Mouse (Mus musculus) B cell, adult 2 months (primary cell): Measurements from ENCODE around the gene Clec2e.
A peak's percentile ranks its signal among the peaks of the same experiment; 100 is the strongest.

Experiments used
- DNase-seq, 2 experiments: peaks; one replicate each; pipeline ENCODE4 v3.0.0; 2022

Gene Clec2e

GRCm38 (mm10) chr6:129056237-129056636 lies 44.5 kb downstream of the Clec2e start:
- no peak for DNase-seq

GRCm38 (mm10) chr6:129051731-129052130 lies 49.0 kb downstream of the Clec2e start:
- DNase-seq: no peak

DNA sequence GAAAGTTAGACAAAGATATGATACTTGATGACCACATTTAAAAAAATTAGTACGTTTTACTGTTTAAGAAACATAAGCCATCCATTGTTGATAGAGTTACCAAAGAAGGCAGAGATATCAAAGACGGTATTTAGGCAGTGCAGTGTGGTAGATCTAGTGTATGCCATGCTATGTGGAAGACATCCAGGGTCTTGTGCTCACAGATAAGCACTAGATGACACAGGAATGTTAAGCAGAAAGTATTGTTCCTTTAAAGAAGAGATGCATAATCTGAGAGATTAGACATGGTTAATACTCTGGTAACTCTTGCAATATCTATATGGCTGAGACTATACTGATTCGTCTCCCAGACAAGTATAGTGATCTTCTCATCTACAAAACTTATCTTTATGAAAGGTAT lies 49.6 kb downstream of the Clec2e start:
- DNase-seq: no peak

DNA sequence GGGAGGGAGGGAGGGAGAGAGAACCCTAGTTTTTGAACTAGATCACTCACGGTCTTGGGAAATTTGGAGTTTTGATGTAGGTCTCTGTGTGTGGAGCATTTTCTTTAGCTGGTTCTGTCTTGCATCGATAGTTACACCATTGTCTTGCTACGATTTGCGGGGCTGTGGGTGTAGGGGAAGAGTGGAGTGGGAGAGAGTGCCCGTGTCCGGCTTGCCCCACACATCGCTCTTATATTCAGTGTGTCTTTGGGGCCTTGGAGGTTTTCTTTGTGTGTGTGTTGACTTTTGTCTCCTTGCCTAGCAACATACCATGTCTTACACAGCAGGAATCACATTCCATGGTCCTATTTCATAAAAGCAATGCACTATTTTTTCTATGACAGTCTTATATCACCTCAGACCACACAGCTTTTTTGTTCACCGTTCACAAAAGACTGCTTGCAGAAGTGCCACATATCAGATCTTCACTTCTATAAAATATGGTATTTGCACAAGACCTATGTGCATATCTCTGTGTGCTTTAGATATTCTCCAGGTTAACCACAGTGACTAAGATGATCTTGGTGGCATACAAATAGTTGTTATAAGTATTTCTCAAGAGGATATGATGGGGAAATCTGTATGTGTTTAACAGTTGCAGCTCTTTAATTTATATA lies 51.0 kb downstream of the Clec2e start:
- DNase-seq: peak in 1 of 2 experiments; percentile 16

DNA sequence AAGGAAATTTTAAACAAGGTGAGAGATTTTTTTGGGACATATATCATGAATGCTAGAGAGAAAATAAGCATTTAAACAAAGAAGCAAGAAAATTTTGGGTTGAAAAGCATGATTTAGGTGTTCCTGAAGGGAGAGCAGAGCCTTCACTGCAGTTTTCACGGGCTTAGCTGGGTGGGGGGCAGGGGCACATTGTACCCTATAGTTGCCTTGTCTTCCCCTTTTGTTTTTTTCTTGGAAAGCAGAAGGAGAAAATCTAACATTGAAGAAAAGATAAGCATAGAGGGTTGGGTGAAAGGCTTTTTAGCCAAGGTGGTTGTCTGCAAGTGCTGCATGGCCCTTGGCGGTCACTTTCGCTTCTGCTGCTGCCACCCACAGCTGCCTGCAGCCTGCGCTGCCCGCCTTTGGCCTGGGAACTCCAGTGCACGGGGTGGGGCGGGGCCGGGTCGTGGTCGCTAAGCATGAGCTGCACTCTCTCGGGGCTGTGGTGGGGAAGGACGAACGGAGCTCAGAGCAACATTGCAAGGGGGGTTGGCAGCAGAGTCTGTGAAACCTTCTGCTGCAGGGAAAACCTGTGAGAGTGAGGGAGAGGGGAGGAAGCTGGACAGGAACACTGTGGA lies 51.7 kb downstream of the Clec2e start:
- peak; percentile 74 to 78 for DNase-seq

DNA sequence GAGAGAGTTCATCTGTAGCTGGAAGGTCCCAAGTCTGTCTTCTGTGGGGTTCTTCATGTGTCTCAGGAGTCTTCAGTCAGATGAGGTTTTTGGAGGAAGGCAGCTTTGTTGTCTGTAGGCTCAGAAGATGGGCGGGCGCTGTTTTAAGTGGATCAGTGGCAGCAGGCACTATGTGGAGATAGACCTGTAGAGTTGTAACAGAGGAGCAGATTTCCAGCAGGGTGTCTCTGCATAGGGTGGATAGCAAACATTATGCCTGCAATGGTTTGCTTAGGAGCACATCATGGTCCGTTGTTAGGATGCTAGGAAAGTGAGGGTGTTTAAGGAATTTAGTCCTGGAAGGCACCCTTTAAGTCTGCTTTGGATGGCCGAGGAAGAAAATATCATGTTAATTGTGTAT lies 52.3 kb downstream of the Clec2e start:
- DNase-seq: no peak

GRCm38 (mm10) chr6:129045601-129046000 lies 55.1 kb downstream of the Clec2e start, which contains the start of gene Klrb1f:
Gene Klrb1f, plus strand, starts transcription at chr6:129045901.
- no peak for DNase-seq

- DNase-seq: no peak
Measured at GRCm38 (mm10) chr6:129042470-129042869, 58.2 kb downstream of the Clec2e start.
